Mouse (Mus musculus) kidney, postnatal 36 days (tissue): ENCODE measurements around the gene Neurl3.

Source experiments
- DNase-seq, 2 experiments: peaks; one replicate each; pipeline ENCODE4 v3.0.0; 2021 to 2022; ENCODE audit warnings: mixed read lengths in 2 of 2

The Neurl3 gene

GRCm38 (mm10) chr1:36296466-36297149 is 22.1 kb upstream of the Neurl3 start:
- no peak for DNase-seq

GRCm38 (mm10) chr1:36294402-36294801 is 19.9 kb upstream of the Neurl3 start:
- no peak for DNase-seq

GRCm38 (mm10) chr1:36293470-36293869 is 19.0 kb upstream of the Neurl3 start:
- DNase-seq = no peak

GRCm38 (mm10) chr1:36281849-36282248 is 7.4 kb upstream of the Neurl3 start:
- DNase-seq = no peak

- no peak for DNase-seq
Measured at GRCm38 (mm10) chr1:36280938-36281337, 6.5 kb upstream of the Neurl3 start.

GRCm38 (mm10) chr1:36279202-36279601 is 4.7 kb upstream of the Neurl3 start:
- DNase-seq = peak; percentile 78 to 95

GRCm38 (mm10) chr1:36277267-36278060 is 3.0 kb upstream of the Neurl3 start:
- peak; percentile 84 to 92 for DNase-seq

- no peak for DNase-seq
Measured at GRCm38 (mm10) chr1:36275635-36276389, 1.3 kb upstream of the Neurl3 start.

GRCm38 (mm10) chr1:36273288-36273687 is 1.2 kb downstream of the Neurl3 start:
- DNase-seq = peak; percentile 77 to 84

- peak; percentile 58 to 70 for DNase-seq
Measured at GRCm38 (mm10) chr1:36272546-36272945, 1.9 kb downstream of the Neurl3 start.

GRCm38 (mm10) chr1:36271516-36272230 is 2.8 kb downstream of the Neurl3 start:
- no peak for DNase-seq

GRCm38 (mm10) chr1:36270666-36271065 is 3.8 kb downstream of the Neurl3 start:
- peak; percentile 53 to 64 for DNase-seq

GRCm38 (mm10) chr1:36269121-36269795 is 5.2 kb downstream of the Neurl3 start:
- DNase-seq = no peak

- no peak for DNase-seq
Measured at GRCm38 (mm10) chr1:36267595-36267994, 6.9 kb downstream of the Neurl3 start.

- DNase-seq = no peak
Measured at GRCm38 (mm10) chr1:36266293-36266692, 8.2 kb downstream of the Neurl3 start.

- DNase-seq = peak; percentile 77 to 84
Measured at GRCm38 (mm10) chr1:36263833-36264488, 10.5 kb downstream of the Neurl3 start.

- DNase-seq = no peak
Measured at GRCm38 (mm10) chr1:36261708-36262504, 12.6 kb downstream of the Neurl3 start.

GRCm38 (mm10) chr1:36260418-36260817 is 14.1 kb downstream of the Neurl3 start:
- no peak for DNase-seq

- DNase-seq = no peak
Measured at GRCm38 (mm10) chr1:36259281-36259680, 15.2 kb downstream of the Neurl3 start.

GRCm38 (mm10) chr1:36258631-36259030 is 15.8 kb downstream of the Neurl3 start:
- DNase-seq = no peak

- no peak for DNase-seq
Measured at GRCm38 (mm10) chr1:36257276-36257675, 17.2 kb downstream of the Neurl3 start.
